Mouse (Mus musculus) naive thymus-derived CD4-positive, alpha-beta T cell, adult 2 months (primary cell): ENCODE measurements around the gene Ccdc9b.

Source experiments
- DNase-seq: peaks from one replicate; pipeline ENCODE4 v3.0.0-alpha.2; 2011; ENCODE audit warnings: low read depth

Ccdc9b gene

DNA sequence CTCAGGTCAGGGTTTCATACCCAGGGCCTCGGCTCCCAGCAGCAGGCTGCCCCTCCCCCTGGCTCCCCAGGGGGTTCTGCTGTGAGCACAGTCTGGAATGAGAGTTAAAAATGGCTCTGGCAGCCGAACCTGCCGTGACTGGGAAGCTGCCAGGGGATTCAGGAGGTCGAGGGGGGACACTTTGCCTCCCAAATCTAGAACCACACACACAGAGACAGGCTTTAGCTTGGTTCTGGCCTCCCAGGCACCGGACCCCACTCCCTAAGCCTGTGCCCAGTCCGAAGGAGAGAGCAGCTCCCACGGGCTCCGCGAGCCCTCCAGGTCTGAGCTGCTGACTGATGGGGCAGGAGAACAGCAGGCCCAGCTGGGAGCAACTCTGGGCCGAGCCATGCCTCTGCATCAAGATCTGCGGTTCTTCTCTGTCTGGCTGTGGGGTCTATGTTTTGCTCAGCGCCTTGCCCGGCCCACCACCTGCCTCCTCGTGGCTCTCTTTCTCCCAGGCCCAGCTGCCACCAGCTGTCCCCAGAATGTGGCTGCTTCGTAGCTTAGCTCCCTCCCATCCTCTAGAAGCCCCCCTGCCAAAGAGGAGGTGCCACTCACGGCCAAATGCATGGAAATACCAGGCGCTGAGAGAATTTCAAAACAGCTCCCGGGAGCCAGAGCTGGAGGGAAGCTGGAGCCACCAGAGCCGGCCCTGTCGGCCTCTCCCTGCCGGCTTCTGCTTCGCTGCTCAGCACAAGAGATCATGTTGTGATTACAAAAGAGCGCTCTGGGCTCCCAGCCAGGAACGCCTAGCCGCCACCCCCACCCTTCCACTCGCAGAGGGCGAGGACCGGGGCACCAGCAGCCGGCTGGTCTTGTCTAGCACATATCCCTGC, at the start of gene Ccdc9b:
Ccdc9b (minus strand) TSS at position 756 of the 878 bp plus-strand sequence.
- peak; percentile 73 for DNase-seq

DNA sequence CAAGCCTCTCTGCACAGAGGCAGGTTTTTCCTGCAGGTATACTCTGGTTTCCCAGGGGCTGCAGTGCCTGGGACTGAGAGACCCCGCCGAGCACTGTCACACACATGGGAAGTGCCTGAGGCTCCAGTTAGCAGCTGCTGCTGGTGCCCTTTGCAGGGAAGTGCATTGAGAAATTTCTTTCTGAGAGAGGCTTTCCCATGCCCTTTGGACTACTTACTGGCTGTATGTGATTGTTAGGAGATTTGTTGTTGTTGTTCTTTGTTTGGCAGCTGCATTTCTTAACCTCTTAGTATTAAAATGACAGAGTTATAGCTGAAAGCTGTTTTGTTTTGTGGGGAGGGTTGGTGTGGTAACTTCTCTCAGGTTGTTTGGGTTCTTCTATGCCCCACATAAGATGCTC, 48.4 kb upstream of the Ccdc9b start:
- no peak for DNase-seq

DNA sequence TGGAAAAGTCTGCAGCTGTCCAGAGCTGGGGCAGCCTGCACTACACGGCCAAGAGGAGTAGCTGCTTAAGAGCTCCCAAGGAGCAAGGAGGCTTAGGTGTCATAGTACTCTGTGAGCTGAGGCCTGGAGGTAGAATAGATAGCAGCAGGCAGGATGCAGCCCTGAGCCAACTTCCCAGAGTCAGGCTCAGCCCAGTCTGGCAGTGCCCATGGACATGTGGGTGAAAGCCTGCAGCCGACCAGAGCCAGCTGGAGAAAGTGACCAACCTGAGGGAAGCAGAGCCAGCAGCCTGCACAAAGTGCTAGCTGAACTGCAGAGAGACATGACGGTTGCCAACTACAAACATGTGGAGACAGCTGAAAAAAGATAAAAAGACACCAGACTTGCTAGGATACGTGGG, 44.4 kb upstream of the Ccdc9b start:
- no peak for DNase-seq

DNA sequence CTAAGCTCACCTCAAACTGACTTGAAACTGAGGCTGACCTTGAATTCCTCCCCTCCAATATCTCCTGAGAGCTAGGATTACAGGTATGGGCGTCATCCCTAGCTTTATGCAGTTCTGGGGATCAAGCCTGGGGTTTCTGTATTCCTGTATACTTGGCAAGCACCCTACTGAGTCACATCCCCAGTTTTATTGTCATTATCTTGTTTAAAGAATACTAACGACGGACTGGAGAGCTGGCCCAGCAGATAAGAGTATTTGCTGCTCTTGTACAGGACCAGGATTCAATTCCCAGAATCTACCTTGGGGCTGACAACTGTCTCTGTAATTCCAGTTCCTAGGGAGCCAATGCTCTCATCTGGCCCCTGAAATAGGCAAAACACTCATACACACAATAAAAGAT, 43.3 kb upstream of the Ccdc9b start:
- no peak for DNase-seq

DNA sequence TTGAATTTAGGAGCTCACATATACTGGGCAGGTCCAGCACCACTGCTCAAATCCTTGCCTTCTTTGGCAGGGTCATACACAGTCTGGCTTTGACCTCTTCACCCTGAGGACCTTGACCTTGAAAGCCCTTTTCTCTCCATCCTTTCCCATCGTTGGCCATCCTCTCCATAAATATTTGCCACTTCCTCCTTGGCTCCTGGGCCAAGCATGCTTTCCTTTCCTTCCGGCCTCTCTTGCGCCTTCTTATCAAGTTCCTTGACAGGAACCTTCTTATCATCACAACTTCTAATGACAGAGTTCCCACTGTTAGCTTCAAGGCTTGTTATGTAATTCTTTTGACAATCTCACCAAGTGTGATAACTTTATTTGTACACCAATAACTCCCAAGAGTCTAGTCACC, 42.7 kb upstream of the Ccdc9b start:
- DNase-seq: no peak

DNA sequence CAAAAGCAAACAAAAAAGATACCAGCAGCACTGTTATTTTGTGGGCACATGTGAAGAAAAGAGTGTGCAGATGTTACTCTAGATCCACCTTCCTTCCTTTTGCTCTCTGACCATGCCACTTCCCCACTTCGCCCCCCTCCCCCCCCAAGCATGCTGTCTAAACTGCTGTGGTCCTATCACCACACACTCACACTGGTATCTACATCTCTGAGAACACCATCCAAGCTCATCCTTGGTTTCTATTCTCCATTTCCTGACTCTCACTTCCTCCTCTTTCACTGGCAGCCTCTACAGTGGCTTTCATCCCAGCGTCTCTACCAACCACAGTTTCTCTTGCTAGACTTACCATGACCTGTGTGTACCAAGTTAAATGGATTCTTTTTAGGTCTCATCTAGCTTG, 42.0 kb upstream of the Ccdc9b start:
- DNase-seq: no peak

DNA sequence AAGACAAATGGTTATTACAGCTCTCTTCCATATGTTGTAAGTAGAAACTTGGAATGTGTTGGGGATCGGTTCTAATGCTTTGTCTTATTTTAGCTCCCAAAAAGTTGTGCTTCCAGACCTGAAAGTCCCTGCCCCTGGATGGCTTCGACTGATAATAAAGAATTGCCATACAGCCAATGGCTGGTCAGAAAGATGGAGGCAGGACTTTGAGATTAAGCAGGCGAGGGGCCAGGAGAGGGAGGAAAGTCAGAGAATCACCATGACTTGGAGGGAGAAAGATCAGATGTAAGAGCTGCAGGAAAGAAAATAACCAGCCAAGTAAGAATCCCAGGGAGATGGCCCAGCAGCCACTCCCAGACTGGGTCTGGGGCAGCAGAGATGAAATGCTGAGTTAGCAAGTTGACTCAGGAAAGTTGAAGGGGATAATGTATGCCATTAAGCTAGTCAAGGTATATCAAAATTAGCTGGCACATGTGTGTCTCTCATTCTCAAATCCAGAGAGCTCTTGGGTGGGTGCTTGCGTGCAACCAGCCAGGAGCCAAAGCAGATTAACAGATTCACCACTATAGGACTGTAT, 40.2 kb upstream of the Ccdc9b start:
- no peak for DNase-seq

DNA sequence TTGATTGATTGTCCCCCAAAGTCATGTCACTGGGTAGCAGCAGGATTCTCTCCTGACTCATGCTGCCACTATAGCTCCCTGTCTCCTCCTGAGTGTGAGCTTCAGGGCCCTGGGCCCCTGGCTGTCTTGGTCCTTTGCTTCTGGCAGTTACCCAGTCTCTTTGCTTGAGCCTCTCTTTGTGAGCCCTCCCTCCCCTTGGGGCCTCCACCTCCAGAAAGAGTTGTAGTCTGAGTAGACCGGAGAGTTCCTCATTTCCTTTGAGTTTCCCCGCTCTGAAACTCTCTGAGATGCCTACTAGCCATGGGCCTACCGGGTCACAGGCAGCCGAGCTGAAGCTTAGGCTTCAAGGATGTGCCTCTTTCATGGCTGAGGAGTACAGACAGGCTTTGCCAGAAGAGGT, 31.2 kb upstream of the Ccdc9b start:
- no peak for DNase-seq

DNA sequence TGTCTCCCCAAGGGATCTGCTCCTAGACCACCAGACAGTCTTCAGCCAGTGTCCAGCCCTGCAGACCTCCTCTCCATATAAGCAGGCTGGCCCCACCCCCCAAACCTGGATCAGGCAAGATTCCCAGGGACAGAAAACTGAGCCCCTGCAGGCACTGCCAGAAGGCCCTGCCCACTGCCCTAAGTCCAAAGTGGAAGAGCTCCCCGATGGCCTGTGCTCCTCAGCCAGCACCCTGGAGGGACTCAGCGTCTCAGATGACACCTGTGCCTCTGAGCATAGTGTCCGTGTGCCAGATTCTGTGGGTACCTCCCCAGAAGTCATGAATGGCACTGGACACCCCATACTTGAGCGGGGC, 29.8 kb upstream of the Ccdc9b start:
- DNase-seq: no peak

DNA sequence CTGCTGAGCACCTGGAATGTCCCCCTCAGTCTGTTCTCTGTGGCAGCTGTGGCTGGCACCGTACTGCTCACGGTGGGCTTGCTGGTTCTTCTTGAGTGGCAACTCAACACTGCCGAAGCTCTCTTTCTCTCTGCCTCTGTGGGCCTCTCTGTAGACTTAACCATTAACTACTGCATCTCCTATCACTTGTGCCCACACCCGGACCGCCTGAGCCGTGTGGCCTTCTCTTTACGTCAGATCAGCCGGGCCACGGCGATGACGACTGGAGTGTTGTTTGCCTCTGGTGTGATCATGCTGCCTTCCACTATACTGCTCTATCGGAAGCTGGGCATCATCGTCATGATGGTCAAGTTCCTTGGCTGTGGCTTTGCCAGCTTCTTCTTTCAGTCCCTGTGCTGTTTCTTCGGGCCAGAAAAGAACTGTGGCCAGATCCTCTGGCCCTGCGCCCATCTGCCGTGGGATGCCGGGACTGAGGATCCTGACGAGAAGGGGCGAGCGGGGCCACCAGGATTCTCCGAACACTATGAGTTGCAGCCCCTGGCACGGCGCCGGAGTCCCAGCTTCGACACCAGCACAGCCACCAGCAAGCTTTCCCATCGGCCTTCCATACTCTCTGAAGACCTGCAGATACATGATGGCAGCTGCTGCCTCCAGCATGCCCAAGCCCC, 29.3 kb upstream of the Ccdc9b start:
- no peak for DNase-seq

DNA sequence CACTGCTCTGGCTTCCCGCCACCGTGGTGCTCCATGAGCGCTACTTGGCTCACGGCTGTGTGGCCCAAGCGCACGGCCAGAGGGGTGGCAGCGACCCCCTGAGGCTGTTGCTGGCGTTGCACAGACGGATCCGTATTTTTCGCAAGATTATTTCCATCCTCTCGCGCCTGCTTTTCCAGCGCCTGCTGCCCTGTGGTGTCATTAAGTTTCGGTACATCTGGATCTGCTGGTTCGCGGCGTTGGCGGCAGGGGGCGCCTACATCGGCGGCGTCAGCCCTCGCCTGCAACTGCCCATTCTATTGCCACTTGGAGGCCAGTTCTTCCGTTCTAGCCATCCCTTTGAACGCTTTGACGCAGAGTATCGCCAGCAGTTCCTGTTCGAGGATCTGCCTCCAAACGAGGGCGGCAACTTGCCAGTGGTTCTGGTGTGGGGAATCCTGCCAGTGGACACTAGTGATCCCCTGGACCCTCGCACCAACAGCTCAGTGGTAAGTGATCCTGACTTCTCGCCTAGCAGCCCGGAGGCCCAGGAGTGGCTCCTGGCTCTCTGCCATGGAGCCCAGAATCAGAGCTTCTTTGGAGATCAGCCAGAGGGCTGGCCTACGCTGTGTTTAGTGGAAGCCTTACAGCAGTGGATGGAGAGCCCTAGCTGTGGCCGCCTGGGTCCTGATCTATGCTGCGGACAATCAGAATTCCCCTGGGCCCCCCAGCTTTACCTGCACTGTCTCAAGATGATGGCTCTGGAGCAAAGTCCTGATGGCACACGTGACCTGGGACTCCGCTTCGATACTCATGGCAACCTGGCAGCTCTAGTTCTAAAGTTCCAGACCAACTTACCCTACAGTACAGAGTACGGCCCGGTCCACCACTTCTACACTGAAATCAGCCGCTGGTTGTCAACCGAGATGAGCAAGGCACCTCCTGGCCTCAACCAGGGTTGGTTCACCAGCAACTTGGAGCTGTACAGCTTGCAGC, 28.4 kb upstream of the Ccdc9b start:
- DNase-seq: peak; percentile 15

DNA sequence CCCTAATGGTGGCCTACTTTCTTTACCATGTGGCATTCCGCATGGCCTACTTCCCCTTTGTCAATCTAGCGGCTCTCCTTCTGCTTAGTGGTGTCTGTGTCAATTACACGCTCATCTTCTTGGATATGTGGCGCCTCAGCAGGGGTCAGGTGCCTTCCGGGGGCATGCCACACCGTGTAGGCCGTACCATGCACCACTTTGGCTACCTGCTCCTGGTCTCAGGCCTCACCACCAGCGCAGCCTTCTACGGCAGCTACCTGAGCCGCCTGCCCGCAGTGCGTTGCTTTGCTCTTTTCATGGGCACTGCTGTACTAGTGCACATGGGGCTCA, 27.7 kb upstream of the Ccdc9b start:
- no peak for DNase-seq

DNA sequence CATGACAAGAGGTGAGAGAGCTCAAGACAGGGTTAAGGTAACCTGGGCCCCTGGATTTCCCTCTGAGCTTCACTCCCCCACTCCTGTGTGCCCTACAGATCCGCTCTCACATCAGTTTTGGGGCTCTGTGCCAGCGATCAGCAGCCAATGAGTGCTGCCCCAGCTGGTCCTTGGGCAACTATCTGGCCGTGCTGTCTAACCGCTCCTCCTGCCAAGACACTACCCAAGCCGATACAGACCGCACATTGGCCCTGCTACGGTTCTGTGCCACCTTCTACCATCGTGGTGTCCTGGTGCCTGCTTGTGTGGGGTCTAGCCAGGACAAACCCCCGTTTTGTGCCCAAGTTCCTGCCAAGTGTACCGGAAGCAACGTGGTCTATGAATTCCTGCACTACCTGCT, 27.0 kb upstream of the Ccdc9b start:
- no peak for DNase-seq

DNA sequence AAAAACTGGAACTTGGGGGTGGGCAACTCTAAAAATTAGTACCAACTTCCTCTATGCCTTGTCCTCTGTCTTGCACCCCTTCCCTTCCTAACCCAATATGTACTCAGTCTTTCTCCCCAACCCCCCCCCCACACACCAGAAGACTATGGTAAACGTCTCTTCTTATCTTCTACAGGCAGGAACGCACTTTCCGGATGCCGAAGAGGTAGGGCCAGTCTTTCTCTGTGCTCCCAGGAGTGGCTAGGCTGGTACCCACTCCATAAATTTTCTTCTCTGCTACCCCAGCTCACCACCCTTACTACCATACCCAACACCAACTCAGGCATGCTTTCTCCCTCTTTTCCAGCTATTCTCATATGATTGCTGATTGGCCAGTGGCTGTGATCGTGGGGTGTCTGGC, 24.1 kb upstream of the Ccdc9b start:
- no peak for DNase-seq

DNA sequence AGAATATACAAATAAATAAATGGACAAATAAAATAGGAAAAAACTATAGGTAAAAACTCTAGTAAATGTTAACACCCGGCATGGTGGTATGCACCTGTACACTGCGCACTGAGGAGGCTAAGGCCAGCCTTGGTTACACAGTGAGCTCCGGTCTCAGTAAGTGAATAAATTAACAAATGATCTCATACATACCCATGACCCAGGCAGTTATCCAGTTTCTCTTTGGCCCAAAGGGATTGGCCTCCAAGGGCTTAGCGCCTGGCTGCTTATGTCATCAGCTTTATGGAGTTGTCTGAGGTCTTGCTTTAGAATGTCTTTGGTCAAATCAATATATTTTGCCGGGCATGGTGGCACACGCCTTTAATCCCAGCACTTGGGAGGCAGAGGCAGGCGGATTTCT, 21.2 kb upstream of the Ccdc9b start:
- DNase-seq: no peak

DNA sequence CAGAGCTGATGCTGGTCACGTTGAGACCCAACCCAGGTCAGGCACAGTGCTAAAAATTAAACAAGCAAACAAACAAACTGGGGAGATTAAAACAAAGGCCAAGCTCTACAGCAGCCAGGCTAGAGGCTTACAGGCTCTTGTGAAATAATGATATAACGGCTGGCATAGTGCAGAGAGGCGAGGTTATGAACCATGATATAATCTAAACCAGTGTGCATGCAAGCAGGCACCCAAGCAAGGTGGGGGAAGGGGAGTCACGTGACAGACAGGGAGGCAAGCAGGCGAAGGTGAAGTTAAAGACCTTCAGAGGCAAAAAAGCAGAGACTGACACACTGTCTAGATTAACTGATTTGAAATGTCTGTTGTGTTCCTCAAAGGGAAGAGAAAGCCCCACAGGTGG, 20.6 kb upstream of the Ccdc9b start:
- DNase-seq: no peak

DNA sequence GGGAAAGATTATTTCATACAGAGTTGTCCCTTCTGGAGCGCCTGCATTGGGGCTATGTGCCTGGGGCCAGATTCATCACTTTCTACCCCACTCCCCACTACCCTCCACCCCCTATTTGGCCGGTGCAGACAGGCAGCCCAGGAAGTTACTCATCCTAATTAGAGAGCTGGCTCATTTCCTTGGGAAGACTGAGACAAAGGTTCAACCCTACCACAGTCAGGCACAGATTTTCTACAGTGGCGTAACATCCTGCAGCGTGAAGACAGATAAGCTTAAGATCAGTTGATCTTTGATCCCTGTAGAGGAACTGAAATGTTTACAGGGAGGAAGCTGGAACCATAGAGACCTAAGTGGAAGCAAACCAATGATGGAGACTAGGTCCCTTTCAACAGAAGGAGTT, 19.8 kb upstream of the Ccdc9b start:
- DNase-seq: no peak

DNA sequence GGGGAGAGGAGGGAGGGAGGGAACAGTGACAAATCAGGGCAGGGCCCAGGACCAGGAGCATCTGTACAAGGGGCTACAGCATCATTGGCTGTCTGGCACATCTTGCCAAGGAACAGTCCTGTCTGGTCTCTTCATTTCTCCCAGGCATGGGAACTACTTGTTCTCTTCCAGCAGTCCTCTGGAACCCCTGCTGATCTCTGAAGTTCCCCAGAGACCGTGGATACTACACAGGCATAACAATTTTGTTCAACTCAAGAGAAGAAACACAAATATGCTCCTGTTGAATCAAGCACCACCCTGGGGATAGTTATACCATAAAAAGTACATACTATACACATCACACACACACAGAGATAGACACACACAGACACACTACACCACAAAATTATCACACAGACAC, 18.7 kb upstream of the Ccdc9b start:
- no peak for DNase-seq

DNA sequence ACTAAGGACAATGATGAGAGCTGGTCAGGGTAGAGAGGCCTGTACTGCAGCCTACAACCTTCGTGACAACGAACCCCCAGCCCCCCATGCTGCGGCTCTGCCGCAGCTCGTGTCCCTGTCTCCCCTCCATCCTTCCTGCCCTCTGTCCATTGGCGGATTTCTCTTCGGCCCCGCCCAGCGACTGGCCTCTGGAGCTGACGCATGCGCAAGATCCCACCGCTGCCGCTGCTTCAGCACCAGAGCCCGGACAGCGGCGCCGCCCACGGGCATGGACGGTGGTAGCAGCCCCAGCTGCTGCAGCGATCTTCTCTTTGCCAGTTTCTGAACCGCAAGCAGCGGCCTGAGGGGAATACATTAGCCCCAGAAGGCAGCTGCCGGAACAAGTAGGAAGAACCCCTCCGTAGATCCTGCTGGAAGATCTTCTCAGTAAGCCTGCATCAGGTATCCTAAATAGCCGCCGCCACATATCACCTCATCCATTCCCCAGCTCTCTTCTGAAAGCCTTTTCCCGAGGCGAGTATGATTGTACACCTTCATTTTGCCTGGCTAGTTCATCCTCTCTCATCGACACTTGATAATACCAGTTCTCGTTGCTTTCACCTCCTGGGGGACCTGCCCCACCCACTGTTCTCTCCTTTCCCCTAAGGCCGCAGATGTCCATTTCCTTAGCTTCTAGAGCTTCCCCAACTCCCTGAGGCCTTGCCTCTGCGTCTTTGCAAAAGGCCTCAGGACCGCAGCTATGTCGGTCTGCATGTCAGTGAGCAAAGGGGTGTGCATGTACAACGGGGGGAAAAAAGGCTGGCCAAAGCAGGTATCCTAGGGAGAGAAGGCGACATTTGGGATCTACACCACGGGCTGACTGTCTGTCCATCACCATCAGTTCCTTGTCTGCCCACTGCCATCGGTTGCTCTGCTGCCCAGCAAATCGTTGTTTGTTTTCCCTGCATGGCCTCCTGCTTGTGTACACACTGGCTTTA, 17.3 kb upstream of the Ccdc9b start, which contains the start of gene Disp2:
Disp2 (plus strand) TSS at position 216 of the 977 bp plus-strand sequence.
- DNase-seq: peak; percentile 65

DNA sequence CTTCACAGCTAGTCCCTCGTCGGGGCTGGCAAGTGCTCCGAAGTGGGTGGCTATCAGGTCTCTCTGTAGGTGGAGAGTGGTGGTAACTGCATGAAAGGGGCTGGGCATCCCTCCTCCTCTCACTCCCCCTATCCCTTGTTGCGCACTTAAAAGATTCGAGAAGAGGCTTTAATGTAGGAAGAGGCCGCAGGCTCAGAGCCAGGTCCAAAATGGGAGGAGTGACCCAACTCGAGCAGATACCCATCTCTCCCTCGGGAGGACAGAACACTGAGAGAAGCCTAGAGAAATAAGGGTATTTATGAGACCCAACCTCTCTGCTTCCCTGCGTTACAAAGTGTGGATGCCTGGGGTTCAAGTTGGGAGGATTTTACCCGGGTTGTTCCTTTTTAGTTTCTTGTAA, 16.6 kb upstream of the Ccdc9b start:
- no peak for DNase-seq

DNA sequence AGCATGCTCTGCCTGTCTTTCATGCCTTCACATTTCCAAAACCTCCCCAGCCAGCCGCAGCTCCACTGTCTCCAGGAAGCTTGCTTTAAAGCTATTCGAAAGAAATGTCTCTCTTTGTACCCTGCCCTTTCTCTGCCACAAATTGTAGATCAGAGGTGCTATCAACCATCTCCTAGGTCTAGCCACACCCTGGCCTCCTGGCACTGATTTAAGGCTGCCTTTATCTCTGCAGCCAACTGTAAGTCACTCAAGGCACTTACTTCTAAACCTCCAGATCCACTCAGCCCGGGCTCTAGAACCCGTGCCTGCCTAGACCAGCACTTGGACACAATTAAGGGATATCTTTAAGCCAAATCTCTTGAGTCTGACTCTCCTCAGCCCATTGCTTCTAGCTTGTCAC, 16.0 kb upstream of the Ccdc9b start:
- DNase-seq: no peak
